Mouse (Mus musculus) ovary, postnatal 14 days (tissue): ENCODE data around the gene Acot7.
A peak's percentile ranks its signal among the peaks of the same experiment; 100 is the strongest.

Experiments
- DNase-seq: peaks from one replicate; pipeline ENCODE4 v3.0.0; 2022; ENCODE audit warnings: low spot score

Acot7 gene

DNA sequence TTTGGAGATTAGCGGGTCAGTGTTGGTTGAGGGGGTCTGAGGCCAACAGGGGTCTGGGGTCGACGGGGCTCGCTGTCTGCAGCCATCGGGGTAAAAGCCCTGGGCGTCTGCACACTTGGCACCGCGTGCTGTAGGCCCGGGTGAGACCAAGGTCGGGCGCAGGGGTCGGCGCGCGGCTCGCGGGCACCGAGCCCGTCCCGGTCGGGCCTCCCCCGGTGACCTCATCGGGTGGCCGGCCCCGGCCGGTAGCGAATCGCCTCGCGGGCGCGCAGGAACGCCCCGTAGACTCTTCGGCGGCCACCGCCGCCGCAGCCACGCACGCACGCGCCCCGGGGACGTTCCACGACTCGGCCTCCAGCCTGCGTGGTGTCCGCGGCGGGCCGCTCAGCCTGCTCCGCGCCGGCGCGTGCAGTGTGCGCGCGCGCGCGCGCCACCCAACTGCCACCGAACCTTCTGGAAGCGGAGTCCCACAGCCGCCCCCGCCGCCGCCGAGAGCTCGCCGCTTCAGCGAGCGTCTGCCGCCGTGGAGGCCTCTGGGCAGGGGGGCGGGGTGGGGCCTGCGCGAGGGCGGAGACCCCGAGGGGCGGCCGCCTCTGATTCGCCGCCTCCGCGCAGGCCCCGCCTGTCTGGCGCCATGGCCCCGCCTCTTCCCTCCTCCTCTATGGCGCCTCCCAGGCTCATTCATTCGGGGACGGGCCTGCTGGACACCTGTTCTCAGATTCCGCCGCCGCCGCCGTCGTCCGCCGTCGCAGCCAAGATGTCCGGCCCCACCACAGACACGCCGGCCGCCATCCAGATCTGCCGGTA is at the start of gene Acot7:
Gene Acot7, plus strand, starts transcription at position 598 of the 807 bp plus-strand sequence.
- DNase-seq: peak; percentile 80

DNA sequence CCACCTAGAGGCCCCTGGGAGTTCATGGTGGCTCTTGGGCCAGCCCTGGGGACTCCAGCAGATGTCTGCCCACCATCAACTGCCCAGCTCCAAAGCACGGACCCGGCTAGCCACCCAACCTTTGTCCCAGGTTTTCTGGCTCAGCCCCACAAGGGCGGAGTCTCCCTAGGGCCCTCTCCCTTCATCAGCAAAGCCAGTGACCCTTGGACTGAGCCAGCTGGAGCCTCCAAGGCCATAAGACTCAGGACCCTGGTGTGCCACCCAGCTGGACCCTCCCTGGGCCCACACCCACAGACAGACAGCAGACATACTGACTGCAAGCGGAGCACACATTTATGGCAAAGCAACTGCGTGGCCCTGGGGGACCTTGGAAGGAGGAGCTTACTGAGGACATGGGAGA is 49.1 kb upstream of the Acot7 start:
- DNase-seq: no peak

DNA sequence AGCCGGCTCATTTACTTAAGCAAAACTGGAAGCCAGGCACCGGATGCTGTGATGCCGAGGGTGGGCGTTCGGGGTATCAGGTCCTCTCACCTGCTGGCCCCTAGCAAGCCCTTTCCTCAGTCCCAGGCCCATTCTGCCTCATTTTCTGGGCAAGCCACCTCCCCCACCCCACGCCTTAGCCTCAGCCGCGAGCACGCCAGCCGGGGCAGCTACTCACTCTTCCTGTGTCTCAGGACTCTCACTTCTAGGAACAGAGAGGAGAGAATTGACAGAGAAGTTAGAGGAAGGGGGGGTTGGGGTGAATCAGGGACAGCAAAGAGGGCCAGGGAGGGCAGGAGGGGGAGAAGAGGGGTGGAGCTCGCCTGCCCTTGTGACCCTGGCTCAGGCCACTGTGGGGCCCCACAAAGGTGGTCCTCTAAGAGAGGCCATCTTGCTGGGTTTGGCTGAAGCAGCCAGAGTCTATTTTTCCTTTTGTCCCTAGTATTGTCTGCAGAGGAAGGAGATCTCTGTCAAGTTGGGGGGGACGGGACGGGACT is 48.5 kb upstream of the Acot7 start:
- DNase-seq: no peak

DNA sequence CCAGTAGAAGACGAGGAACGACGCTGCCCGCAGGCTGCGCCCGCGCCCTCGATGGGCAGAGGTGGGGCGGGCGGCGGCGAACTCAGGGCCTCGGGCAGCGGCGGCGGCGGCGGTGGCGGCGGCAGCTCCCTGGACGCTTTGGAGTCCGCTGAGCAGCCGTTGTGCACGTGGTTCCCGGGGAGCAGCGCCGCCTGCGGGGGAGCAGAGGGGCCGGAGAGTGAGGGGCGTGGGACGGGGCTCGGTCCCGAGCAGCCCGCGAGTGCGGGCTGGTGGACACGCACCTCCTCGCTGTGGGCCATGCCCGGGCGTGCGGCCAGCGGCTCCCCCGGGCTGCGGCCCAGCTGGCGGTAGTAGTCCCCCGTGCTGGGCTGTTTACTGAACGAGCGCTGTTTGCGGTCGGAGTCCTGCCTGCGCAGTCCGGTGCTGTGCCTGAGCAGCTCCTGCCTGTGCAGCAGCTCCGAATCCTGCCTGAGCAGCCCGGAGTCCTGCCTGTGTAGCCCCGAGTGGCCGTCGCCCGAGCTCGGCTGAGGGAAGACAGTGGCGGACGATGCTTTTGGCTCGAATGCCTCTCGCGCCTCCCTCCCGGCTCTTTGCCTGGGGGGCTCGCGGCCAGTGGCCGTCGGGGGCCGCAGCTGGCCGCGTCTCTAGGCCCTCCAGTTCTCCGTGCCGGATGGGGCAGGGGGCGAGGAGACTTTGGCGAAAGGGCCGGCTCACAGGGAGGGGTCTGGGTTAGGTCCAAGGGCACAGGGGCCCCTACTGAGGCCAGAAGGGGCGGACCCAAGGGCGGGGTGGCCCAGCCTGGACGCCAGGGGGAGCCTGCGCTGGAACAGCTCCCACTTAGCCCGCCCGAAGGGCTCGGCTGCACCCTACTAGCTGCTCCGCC is 46.9 kb upstream of the Acot7 start:
- DNase-seq: peak; percentile 55

DNA sequence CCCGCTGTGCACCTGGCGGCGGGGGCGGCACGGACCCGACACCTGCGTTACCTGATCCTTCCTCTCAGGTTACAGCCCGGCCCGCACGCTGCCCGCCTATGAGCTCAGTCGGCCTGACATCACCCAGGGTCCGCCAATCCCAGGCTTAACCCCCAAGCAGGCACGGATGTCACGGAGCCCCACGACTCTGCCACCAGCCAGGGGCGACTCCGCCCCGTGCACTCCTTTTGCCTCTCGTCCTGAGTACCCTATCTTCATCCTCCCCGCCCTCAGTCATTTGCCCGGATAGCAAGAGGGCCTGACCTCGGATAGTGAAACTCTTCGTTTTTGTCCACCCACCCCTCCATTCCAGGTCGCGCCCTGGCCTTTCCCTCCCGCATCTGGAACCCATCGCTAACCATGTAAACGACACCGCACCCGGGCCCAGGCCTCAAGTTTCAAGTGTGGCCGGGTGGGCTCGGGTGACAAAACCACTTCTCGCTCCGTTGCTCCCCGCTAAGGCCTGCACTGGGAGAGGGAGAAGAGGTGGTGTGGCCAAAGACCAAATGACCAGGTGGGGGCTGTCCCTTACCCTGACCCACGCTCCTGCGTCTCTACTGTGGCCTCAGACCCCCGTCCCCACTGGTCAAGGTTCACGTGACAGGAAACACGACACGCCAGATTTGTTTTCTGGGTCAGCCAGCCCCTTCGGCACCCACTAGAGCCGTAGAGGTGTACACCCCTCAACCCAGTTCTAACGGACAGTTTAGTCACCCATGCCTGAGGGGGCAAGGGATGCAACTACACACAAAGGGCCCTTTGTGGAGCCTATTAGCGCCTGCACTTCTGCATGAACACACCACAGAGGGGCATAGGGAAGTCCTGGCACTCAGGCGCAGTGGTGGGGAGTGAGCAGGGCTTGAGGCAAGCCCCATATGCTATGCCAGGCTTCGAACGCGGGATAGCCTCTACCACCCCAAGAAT is 45.8 kb upstream of the Acot7 start:
- no peak for DNase-seq

DNA sequence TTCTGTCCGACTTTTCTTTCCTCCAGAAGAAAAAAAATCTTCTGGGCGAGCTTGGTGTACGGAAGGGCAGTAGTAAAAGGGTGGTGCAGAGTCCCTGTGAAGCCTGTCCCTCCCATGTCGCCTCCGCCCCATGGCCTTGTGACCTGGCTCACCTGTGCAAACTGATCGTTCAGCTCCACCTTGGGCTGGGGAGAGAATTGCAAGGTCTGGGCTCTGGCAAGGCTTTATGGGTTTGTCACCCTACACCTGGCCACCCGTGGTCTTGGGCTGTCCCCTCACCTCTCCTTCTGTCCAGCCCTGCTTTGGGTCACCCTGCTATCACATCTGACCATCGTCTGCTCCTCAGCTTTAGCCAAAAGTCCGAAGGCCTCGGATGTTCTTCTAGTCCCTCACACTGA is 45.2 kb upstream of the Acot7 start:
- DNase-seq: no peak

DNA sequence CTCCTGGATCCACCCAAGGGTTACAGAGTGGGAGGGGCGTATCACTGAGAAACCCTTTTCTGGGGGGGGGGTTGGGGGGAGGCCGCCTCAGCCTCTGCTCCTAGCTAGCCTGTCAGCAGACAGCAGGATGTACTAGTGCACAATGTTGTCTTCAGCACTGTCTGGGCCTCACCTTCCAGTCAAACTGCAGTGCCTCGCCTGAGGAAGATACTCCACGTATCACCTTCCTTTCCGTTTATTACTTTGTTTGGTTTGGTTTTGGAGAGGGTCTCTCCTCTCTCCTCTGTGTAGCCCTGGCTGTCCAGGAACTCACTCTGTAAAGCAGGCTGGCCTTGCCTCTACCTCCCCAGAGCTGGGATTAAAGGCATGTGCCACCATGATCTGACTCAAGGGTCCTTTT is 44.7 kb upstream of the Acot7 start:
- DNase-seq: no peak

DNA sequence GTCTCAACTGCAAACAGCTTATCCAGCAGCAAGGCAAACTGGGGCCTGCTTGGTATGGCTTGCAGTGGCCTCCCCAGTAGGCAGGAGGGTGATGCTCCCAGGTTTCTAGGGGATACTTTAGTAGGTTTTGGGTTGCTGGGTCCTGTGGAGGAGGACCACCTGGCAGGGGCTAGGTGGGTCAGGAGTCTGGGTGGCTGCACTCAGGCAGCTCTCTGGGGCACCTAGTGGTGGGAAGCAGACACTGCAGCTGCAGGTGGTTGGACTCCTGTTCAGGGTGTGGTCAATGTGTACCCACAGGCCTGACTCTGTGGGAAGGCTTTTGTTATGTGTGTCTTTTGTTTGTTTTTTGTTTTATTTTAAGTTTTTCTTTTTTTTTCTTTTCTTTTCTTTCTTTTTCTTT is 43.4 kb upstream of the Acot7 start:
- DNase-seq: no peak

DNA sequence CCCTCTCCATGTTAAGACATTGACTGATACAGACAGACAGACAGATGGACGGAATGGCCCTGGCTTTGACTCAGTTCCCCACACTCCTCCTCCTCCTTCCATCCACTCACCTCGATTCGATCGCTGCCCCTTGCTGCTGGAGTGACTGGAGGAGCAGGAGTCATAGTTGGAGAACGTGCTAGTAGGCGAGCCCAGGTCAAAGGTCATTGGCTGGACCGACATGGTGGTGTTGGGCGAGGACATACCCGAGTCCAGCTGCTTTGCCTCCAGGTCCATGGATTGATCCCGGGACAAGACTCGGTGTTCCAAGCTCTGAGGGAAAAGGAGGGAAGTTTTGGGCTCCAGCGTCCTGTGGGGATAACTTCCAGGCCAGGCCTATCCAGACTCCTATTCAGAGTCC is 42.6 kb upstream of the Acot7 start:
- no peak for DNase-seq

DNA sequence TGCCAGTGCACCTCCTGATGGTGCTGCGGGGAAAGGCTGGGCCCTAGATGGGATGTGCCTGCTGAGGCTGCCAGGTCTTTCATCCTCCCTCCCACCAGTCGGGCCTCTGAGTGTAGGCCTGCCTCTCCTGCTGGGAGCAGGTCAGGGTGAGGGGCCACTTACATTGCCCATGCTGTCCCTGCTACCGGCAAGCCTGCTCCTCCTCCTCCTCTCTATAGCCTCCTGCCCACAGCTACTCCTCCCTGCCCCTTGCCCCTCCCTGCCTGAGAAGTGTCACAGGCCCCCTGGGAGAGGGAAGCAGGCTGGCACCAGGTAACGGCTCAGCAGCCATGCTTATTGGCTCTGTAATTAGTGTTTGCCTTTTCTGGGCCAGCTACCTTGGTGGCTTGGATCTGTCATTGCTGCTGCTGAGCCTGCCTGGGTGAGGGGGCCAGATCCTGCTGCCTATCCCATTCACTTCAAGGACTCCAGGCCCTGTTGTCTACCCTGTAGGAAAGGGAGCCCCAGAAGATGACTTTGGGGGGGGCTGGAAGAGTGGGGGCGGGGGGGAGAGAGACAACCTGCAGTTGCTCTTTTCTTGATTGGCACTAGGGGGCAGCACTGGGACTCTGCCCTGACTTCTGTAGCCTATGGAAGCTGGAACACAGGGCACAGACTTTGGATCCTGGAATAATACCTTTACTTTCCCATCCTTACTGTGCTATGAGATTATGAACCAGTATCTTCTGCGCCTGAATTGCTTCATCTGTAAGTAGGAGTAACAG is 41.6 kb upstream of the Acot7 start:
- no peak for DNase-seq

DNA sequence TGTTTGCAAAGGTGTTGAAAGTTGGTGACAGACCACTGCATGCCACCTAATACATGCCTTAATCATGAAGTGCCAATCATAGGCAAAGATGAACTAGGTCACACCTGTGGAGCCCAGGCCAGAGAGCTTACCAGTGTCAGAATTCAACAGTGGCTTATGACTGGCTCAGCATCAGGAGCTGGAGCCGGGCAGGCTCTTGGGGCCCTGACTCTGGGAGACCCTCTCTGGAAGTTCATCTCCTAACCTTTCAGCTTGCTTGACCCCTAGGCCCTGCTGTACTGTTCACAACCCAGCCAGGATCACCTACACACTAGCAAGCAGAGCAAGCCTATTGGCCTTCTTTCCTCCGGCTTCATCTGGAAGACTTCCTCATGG is 41.1 kb upstream of the Acot7 start:
- no peak for DNase-seq

DNA sequence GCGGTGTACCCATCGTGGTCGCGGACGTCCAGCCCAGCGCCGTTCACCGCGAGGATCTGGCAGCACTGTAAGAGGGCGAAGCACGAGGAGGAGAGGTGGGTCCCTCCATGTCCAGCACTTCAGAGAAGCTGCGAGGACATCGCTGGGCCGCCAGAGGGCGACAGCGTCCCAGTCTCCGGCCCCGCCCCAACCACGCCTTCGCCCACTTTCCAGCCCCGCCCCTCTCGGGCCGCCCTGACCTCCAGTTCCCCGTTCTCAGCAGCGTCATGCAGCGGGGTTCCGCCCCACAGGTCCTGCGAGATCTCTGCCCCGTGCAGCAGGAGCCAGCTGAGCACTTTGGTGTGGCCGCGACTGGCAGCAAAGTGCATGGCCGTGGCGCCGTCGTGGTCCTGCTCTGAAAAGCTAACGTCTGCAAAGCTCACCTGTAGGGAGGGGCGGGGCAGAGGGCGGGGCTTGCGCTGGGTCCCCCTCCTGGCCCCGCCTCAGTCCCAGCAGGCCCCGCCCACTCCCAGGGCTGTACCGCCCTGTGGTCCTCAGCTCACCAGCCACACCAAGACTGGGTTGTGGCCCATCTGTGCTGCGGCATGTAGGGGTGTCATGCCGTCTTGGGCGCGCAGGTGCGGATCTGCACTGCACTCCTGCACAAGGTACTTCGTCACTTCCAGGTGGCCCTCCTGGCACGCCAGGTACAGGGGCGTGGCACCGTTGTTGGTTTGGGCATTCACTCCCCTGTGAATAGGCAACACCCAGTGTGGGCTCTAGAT is 39.3 kb upstream of the Acot7 start:
- peak; percentile 89 for DNase-seq

DNA sequence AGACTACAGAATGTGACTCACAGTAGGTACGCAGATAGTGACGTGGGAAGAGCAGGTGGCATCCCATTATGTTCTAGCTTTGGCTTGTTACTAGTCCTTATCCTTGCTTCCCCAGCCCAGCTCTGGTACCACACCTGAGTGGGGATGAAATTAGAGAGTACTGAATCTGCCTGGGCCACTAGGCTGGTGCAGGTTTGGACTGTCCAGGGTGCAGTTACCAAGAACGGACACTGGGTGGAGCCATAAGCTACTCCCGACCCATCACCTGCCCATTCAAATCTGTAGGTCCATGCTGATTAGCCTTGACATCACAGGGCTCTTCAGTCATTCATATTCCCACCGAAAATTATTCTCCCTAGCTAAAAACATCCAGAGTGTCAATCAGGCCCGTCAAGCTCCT is 37.5 kb upstream of the Acot7 start:
- DNase-seq: no peak

DNA sequence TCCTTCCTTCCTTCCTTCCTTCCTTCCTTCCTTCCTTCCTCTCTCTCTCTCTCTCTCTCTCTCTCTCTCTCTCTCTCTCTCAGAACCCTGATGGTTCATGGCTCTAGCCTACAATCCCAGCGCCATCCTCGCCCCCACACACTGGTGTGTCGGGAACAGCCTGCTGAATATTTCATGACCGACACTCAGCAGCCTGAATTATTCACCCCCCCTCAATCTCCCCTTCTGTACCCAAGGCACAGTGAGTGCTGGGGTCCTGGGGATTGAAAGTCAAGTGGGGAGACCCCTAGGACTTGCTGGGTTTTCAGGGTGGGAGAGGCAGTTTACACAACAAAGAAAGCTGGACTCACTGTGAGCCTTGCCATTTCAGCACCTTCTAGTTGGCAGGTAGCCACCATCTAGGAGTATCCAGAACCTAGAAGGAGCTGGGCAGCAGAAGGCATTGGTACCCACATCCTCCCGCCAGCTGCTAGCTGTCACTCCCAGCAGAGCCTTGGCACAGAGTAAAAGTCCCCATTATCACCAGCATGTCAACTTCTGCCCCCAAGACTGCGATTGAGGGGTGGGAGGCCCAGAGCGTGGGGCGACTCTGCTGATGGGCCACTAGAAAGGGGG is 36.3 kb upstream of the Acot7 start:
- DNase-seq: no peak

DNA sequence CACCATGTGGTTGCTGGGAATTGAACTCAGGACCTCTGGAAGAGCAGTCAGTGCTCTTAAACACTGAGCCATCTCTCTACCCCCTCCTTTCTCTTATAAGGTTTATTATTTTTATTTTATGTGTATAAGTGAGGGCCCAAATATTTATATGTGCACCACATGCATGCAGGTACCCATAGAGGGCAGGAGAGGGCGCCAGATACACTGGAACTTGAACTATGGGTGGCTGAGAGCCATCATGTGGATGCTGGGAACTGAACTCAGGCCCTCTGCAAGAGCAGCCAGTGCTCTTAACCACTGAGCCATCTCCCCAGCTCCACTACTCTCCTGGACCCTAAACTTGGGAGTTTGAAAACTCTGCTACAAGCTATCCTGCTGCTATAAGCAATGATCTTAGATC is 34.3 kb upstream of the Acot7 start:
- DNase-seq: no peak

DNA sequence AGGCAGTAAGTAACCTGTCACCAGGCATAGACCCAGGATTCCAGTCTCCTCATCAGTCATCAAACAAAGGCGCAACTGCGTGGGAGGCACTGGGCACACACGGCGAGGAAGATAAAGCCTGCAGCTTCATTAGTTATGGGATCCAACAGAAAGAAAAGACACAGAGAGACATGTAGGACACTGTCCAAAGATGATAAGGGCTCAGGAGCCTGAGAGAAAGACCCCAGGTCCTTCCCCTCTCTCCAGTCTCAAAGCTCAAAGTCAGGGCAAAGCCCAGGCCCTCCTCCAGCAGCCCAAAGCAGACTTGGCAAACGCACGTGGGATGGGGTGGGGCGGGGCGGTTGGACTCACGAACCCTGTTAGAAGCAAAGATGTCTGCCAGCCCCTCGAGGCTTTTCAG is 32.5 kb upstream of the Acot7 start:
- DNase-seq: no peak

DNA sequence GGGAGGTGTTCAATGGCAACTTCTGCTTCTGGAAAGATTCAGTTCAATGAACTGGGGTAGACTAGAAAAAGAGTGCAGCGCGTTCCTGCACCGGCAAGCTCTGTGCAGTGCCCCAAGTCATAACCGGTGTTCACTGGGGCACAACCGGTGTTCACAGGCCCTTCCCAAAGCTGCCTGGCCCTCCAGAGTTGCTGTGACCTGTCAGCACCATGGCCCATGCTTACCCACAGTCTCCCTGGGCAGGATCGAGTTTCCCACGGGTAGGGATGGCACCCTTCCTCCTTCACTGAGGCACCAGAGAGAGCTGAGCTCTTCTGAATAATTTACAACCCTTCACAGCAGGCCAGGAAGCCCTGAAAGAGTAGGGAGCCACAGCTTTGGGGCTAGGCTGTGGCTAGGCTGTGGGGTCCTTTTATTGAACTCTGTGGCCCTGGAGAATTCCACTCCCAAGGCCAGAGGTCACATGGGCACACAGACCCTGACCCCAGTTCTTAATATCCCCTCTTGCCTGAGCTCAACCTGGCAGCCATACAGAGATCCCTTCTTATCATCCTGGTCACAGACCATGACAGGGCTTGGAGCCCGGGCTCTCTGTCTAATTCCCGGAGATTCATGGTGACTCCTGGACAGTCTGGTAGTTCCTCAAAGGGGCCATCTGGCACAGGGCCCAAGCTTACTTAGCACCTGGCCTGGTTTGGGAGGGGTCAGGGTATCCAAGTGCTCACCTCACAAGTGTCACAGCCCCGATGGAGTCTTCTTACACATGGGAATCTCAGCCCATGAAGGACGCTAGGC is 31.7 kb upstream of the Acot7 start:
- DNase-seq: no peak

DNA sequence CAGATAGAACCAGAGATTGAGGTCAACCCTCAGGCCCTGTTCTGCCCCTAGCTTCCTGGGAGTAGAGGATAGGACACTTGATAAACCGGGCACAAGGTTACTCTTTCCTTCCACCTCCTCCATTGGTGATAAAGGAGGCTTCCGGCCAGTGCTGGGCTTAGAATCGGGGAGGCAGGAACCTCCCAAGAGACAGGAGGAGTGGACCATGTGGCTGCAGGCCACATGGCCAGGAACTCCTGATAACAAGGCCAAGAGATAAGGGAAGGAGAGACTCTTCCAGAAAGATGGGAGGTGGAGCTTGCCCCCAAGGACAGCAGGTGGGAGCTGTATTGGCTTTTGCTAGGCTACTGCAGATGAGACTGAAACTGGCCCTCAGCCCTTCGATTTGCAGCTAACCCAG is 27.4 kb upstream of the Acot7 start:
- DNase-seq: no peak

DNA sequence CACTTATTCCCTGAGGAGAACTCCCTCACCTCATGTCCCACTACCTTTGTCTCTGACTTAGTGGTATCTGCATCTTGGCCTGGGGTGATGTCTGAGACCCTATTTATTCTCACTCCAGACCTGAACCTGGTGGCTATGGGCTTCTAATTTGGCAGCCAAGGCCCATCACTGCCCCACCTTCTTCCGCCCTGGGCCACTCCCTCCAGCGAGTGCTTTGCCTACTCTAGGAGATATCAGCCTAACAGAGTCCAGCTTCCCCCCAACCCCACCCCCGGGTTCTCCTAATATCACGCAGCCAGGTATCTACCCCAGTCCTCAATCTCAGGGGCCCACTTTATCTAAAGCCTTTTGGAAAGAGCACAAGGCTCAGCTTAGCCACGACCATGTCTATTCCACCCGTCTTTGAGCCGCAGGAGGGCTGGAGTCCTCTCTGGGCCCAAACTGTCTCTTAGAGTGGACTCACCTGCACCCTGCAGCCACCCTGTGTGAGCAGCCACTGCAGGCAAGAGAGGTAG is 26.4 kb upstream of the Acot7 start:
- no peak for DNase-seq
